Mouse (Mus musculus) heart, embryonic 11.5 days (tissue): ENCODE data around the gene Rbp7. TPM values are rescaled to one million over a fixed set of nuclear protein-coding genes. Genes with fewer than 3 reads are reported as not detected.

Source experiments
- ATAC-seq: fragments of 200-750 bp; cut with Nextera tagmentation; replicated peaks from 2 replicates; pipeline ENCODE4 v1.8.0; 2017; ENCODE audit warnings: moderate library complexity; ENCODE audit not compliant: insufficient number of reproducible peaks, low FRiP score, low TSS enrichment
- H3K27ac ChIP-seq: fragments of 300-500 bp; sonication (generic); 2 replicates; pipeline ENCODE4 v1.5.1; 2014; ENCODE audit warnings: mild to moderate bottlenecking, low read depth, low read length
- H3K27me3 ChIP-seq: fragments of 300-500 bp; sonication (generic); 2 replicates; pipeline ENCODE4 v1.6.1; 2014; ENCODE audit warnings: mild to moderate bottlenecking, low read length, mixed read lengths; ENCODE audit not compliant: control insufficient read depth, insufficient read depth
- H3K36me3 ChIP-seq: fragments of 300-500 bp; sonication (generic); 2 replicates; pipeline ENCODE4 v1.6.1; 2014; ENCODE audit warnings: mild to moderate bottlenecking, low read length, moderate library complexity, mixed read lengths; ENCODE audit not compliant: control insufficient read depth, insufficient read depth
- H3K4me1 ChIP-seq: fragments of 300-500 bp; sonication (generic); 2 replicates; pipeline ENCODE4 v1.6.1; 2014; ENCODE audit warnings: low read length; ENCODE audit not compliant: control insufficient read depth, insufficient read depth
- H3K4me2 ChIP-seq: fragments of 300-500 bp; sonication (generic); 2 replicates; pipeline ENCODE4 v1.6.1; 2014; ENCODE audit warnings: mild to moderate bottlenecking, moderate library complexity
- H3K4me3 ChIP-seq: fragments of 300-500 bp; sonication (generic); 2 replicates; pipeline ENCODE4 v1.5.1; 2014; ENCODE audit warnings: low read depth, low read length
- H3K9ac ChIP-seq: fragments of 300-500 bp; sonication (generic); 2 replicates; pipeline ENCODE4 v1.6.1; 2014; ENCODE audit warnings: mild to moderate bottlenecking, low read depth, low read length, moderate library complexity
- H3K9me3 ChIP-seq: fragments of 300-500 bp; sonication (generic); replicated peaks from 2 replicates; pipeline ENCODE4 v1.6.1; 2016; ENCODE audit warnings: low read length; ENCODE audit not compliant: control insufficient read depth
- WGBS: fragments of 180-500 bp; shearing (Covaris S2); extraction: QIAGEN DNeasy Blood & Tissue Kit; methylation state at CpG from one replicate; pipeline ENCODE4 v1.1.7; 2014; ENCODE audit not compliant: insufficient replicate concordance; 5-methylcytosine and 5-hydroxymethylcytosine counted together
- polyA plus RNA-seq: library from polyadenylated mRNA; unstranded; fragments of >200 nt; fragmentation: Nextera tagmentation; extraction: Ambion mirVana; gene quantifications from 2 replicates; pipeline ENCODE4 v1.2.1, GENCODE M21; 2014

Rbp7 gene
- polyA plus RNA-seq, 1 experiment from 2014 or later: 2.5 TPM

GRCm38 (mm10) chr4:149409759-149410158, 45.0 kb downstream of the Rbp7 start:
- ATAC-seq: no peak
- Histone ChIP-seq H3K4me1 (peaks cover 17% of the 10 kb centered on the region), H3K9me3 (no peaks in the 10 kb centered on the region), H3K27ac (no peak overlapping the region), H3K4me3 (no peak overlapping the region), H3K9ac (no peak overlapping the region), H3K36me3 (0 out of 2 replicates have a peak, but pooled peaks cover 3% of the 10 kb centered on the region), H3K4me2 (no peak overlapping the region), H3K27me3 (no peaks in the 10 kb centered on the region)
- WGBS: 93% methylated on average over 4 of the region's 4 CpGs

DNA sequence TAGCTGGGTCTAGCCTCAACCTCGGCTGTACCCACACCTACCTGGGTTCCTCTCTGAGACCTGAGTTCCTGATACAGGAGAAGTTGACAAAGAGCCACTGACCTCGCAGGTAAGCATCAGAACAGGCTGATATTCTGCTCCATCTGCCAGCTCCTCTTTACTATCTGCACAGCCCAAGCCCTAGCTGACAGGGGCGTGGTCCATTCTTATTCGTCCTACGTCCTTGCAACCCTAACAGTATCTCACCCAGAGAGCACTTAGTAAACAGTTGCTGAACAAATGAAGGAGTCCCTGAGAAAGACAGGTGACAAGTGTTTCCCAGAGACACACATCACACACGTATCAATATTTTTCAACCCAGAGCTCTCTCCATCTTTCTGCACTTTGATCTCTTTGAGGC, 46.4 kb downstream of the Rbp7 start:
- no peaks in the 10 kb centered on the region for H3K9me3 ChIP-seq
- no peak overlapping the region for H3K4me2 ChIP-seq
- WGBS: 76% methylated on average over 6 of the region's 6 CpGs
- H3K4me3 ChIP-seq: no peak overlapping the region
- peaks cover 28% of the 10 kb centered on the region for H3K4me1 ChIP-seq
- H3K36me3 ChIP-seq: 0 out of 2 replicates have a peak, but pooled peaks cover 3% of the 10 kb centered on the region
- ATAC-seq: no peak
- H3K9ac ChIP-seq: no peak overlapping the region
- no peaks in the 10 kb centered on the region for H3K27me3 ChIP-seq
- no peak overlapping the region for H3K27ac ChIP-seq

DNA sequence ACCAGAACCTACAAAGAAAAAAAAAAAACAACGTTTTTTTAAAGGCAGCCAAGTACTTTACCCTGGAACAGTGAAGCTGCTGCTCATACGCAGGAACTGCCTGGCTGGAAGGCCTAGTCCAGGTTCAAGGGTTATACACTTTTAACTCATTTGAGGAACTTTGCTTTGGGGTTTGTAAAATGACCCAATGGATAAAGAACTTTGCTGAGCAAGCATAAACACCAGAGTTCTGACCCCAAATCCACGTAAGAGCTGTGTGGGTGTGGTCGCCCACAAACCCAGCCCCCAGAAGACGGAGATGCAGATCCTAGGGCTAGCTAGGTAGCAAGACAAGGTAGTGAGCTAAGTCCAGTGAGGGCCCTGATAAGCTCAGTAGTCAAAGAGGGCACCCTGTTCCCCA, 47.3 kb downstream of the Rbp7 start:
- H3K4me3 ChIP-seq: no peak overlapping the region
- WGBS: 83% methylated on average over 5 of the region's 5 CpGs
- no peaks in the 10 kb centered on the region for H3K27me3 ChIP-seq
- ATAC-seq: no peak
- H3K27ac ChIP-seq: no peak overlapping the region
- H3K36me3 ChIP-seq: 0 out of 2 replicates have a peak, but pooled peaks cover 3% of the 10 kb centered on the region
- peaks cover 37% of the 10 kb centered on the region for H3K4me1 ChIP-seq
- no peak overlapping the region for H3K4me2 ChIP-seq
- H3K9me3 ChIP-seq: no peaks in the 10 kb centered on the region
- H3K9ac ChIP-seq: no peak overlapping the region

GRCm38 (mm10) chr4:149405713-149406443, 48.9 kb downstream of the Rbp7 start:
- Histone ChIP-seq H3K4me3 (no peak overlapping the region), H3K9me3 (no peaks in the 10 kb centered on the region), H3K27me3 (no peaks in the 10 kb centered on the region), H3K4me2 (0 out of 2 replicates have a peak overlapping the region, but pooled peaks have one; percentile 6), H3K9ac (no peak overlapping the region; the same call in 1 of the 2 replicates), H3K27ac (peak overlapping the region; percentile 60), H3K4me1 (peaks cover 51% of the 10 kb centered on the region), H3K36me3 (no peaks in the 10 kb centered on the region)
- WGBS: 57% methylated on average over 16 of the region's 16 CpGs
- no peak for ATAC-seq

DNA sequence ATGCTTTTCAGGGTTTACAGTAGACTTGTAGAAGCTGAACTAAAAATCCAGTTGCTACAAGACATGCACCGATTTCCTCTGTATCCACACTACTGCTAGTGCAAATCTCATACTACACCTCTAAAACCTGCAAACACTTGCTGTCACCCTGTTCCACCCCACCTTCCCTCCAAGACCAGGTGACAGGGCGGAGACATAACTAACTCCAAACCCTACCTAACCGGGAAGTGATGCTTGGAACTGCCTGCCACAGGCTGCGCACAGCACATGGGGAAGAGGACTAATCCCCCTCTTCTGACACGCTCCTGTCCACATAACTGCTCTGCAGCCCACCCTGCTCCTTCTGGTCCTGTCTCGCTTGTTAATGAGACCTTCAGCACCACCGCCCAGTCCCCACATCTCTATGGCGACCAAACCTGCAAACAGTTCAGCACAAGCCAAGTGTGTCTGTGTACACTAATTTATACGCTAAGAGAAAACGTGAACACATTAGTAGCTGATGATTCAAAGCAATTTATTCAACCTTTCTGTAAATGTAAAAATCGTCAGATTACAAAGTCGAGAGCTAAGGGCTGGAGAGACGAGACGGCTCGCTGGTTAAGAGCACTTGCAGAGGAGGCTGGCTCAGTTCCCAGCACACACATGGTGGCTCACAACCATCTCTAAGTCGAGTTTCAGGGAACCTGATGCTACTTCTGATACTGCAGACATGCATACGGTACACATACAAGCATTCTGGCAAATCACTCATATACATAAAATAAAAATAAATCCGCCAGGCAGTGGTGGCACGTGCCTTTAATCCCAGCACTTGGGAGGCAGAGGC, 49.9 kb downstream of the Rbp7 start:
- peaks cover 57% of the 10 kb centered on the region for H3K4me1 ChIP-seq
- H3K9ac ChIP-seq: no peak overlapping the region
- no peaks in the 10 kb centered on the region for H3K9me3 ChIP-seq
- no peak overlapping the region for H3K4me3 ChIP-seq
- H3K27me3 ChIP-seq: no peaks in the 10 kb centered on the region
- no peaks in the 10 kb centered on the region for H3K36me3 ChIP-seq
- no peak overlapping the region for H3K4me2 ChIP-seq
- WGBS: 78% methylated on average over 19 of the region's 19 CpGs
- ATAC-seq: no peak
- H3K27ac ChIP-seq: no peak overlapping the region

GRCm38 (mm10) chr4:149403037-149403436, 51.7 kb downstream of the Rbp7 start:
- Histone ChIP-seq H3K27ac (peak overlapping the region; percentile 22; the same call in 1 of the 2 replicates), H3K36me3 (no peaks in the 10 kb centered on the region; the same call in 1 of the 2 replicates), H3K9ac (no peak overlapping the region), H3K9me3 (no peaks in the 10 kb centered on the region), H3K4me3 (no peak overlapping the region), H3K4me1 (peaks cover 73% of the 10 kb centered on the region), H3K27me3 (no peaks in the 10 kb centered on the region), H3K4me2 (no peak overlapping the region; the same call in 1 of the 2 replicates)
- 26% methylated on average over 6 of the region's 6 CpGs for WGBS
- no peak for ATAC-seq

- 60% methylated on average over 8 of the region's 8 CpGs for WGBS
- no peaks in the 10 kb centered on the region for H3K9me3 ChIP-seq
- no peak overlapping the region for H3K4me2 ChIP-seq
- no peaks in the 10 kb centered on the region for H3K27me3 ChIP-seq
- H3K36me3 ChIP-seq: no peaks in the 10 kb centered on the region; the same call in 1 of the 2 replicates
- H3K27ac ChIP-seq: peak overlapping the region; percentile 25; the same call in 1 of the 2 replicates
- H3K4me1 ChIP-seq: peaks cover 87% of the 10 kb centered on the region
- no peak for ATAC-seq
- no peak overlapping the region for H3K4me3 ChIP-seq
- no peak overlapping the region for H3K9ac ChIP-seq
Observed at GRCm38 (mm10) chr4:149401591-149401982, 53.2 kb downstream of the Rbp7 start.

GRCm38 (mm10) chr4:149400878-149401590, 53.7 kb downstream of the Rbp7 start:
- H3K4me3 ChIP-seq: no peak overlapping the region
- H3K4me1 ChIP-seq: peaks cover 84% of the 10 kb centered on the region
- no peak for ATAC-seq
- peak overlapping the region; percentile 43 for H3K27ac ChIP-seq
- H3K27me3 ChIP-seq: no peaks in the 10 kb centered on the region
- 58% methylated on average over 12 of the region's 12 CpGs for WGBS
- no peaks in the 10 kb centered on the region; the same call in 1 of the 2 replicates for H3K36me3 ChIP-seq
- H3K9me3 ChIP-seq: no peaks in the 10 kb centered on the region
- no peak overlapping the region for H3K9ac ChIP-seq
- H3K4me2 ChIP-seq: no peak overlapping the region
